Mouse (Mus musculus) spleen, adult 2 months (tissue): ENCODE data around the gene Rasgef1b.

Experiments used
- CTCF ChIP-seq: fragments of 200-500 bp; IDR thresholded peaks from 2 replicates; pipeline ENCODE4 v1.5.1; 2011; ENCODE audit warnings: mild to moderate bottlenecking, inconsistent platforms; ENCODE audit not compliant: insufficient read depth, insufficient read length, insufficient replicate concordance; ENCODE audit errors: extremely low read depth
- POLR2A ChIP-seq: fragments of 200-500 bp; IDR thresholded peaks from 2 replicates; pipeline ENCODE4 v1.6.1; 2011; ENCODE audit warnings: low read depth, low read length, inconsistent platforms

GRCm38 (mm10) chr5:99447481-99447880, 281.4 kb downstream of the Rasgef1b start:
- no peak for TF ChIP-seq CTCF
- no peak for TF ChIP-seq POLR2A
